In genomic region chr5:34761934-34762611, GRCm38 (mm10) we compare ENCODE assay signal across 8 mouse cellular contexts. TPM values are rescaled to one million over a fixed set of nuclear protein-coding genes. Genes with fewer than 3 reads are reported as not detected.
DNase-seq lines count a peak whose midpoint lies in the region; ATAC-seq and TF ChIP-seq lines count a peak whose summit lies in the region.

No protein-coding gene starts in this region.

- H3K9me3 ChIP-seq in heart, embryonic 12.5 days (replicated peaks), result no peaks in the 10 kb centered on the region
- no peaks in the 10 kb centered on the region for H3K9me3 ChIP-seq in kidney, postnatal 0 days (replicated peaks; ENCODE audit: low read length)
- H3K9me3 ChIP-seq in liver, embryonic 11.5 days (ENCODE audit: control insufficient read depth, low read length), result no peaks in the 10 kb centered on the region

- no peaks in the 10 kb centered on the region for H3K27me3 ChIP-seq in heart, embryonic 12.5 days (replicated peaks)
- H3K27me3 ChIP-seq in kidney, postnatal 0 days (ENCODE audit: insufficient read depth, low read length), result no peaks in the 10 kb centered on the region
- no peaks in the 10 kb centered on the region for H3K27me3 ChIP-seq in liver, embryonic 11.5 days (replicated peaks; ENCODE audit: control insufficient read depth, insufficient read depth, low read length)
- no peaks in the 10 kb centered on the region for H3K27me3 ChIP-seq in myocyte (ENCODE audit: control insufficient read depth, insufficient read depth, insufficient read length)

- no peak for TF ChIP-seq CTCF in bone marrow, adult 2 months (IDR thresholded peaks at IDR 0.05; ENCODE audit: control insufficient read depth, insufficient read depth, low read length)
- no peak for TF ChIP-seq CTCF in embryonic fibroblast, embryonic 13.5 days (IDR thresholded peaks at IDR 0.05; ENCODE audit: borderline replicate concordance, insufficient read depth, low read length)
- TF ChIP-seq CTCF in kidney, postnatal 0 days (IDR thresholded peaks at IDR 0.05; ENCODE audit: low read depth), result no peak

- peak overlapping the region; percentile 78 for H3K4me2 ChIP-seq in heart, embryonic 12.5 days
- peak overlapping the region; percentile 83 for H3K4me2 ChIP-seq in kidney, postnatal 0 days (ENCODE audit: low read length)
- peak overlapping the region; percentile 93 for H3K4me2 ChIP-seq in liver, embryonic 11.5 days
- H3K4me2 ChIP-seq in myocyte (ENCODE audit: low read depth), result peak overlapping the region; percentile 90

- peak overlapping the region; percentile 95 for H3K4me3 ChIP-seq in bone marrow, adult 2 months (replicated peaks; ENCODE audit: control insufficient read depth, low read depth, low read length)
- peak overlapping the region; percentile 88 for H3K4me3 ChIP-seq in embryonic fibroblast, embryonic 13.5 days (ENCODE audit: insufficient read depth, low read length)
- H3K4me3 ChIP-seq in heart, embryonic 12.5 days, result peak overlapping the region; percentile 93
- peak overlapping the region; percentile 83 for H3K4me3 ChIP-seq in kidney, postnatal 0 days (replicated peaks; ENCODE audit: low read depth, low read length)
- H3K4me3 ChIP-seq in liver, embryonic 11.5 days (ENCODE audit: low read depth, low read length), result peak overlapping the region; percentile 100
- H3K4me3 ChIP-seq in myocyte, result peak overlapping the region; percentile 87

- peaks cover 42% of the 10 kb centered on the region for H3K79me2 ChIP-seq in myocyte (ENCODE audit: control insufficient read depth, insufficient read depth)

- DNase-seq in ES-CJ7 (ENCODE audit: low read depth, low spot score), result peak; percentile 60
- peak; percentile 69 for DNase-seq in kidney, postnatal 0 days (ENCODE audit: low spot score)
- DNase-seq in liver, embryonic 11.5 days (ENCODE audit: low spot score), result peak; percentile 65
- no peak for DNase-seq in T-cell, adult 2 months (ENCODE audit: low spot score)

- no peaks in the 10 kb centered on the region; the same call in 1 of the 2 replicates for H3K4me1 ChIP-seq in bone marrow, adult 2 months (ENCODE audit: control insufficient read depth, insufficient read depth, low read length)
- no peaks in the 10 kb centered on the region; the same call in 1 of the 2 replicates for H3K4me1 ChIP-seq in embryonic fibroblast, embryonic 13.5 days (ENCODE audit: control insufficient read depth, insufficient read depth, low read length)
- peaks cover 11% of the 10 kb centered on the region for H3K4me1 ChIP-seq in heart, embryonic 12.5 days (replicated peaks)
- H3K4me1 ChIP-seq in kidney, postnatal 0 days (replicated peaks; ENCODE audit: insufficient read depth, low read length), result no peaks in the 10 kb centered on the region
- peaks cover 18% of the 10 kb centered on the region for H3K4me1 ChIP-seq in liver, embryonic 11.5 days (replicated peaks; ENCODE audit: control insufficient read depth, insufficient read depth, low read length)

- TF ChIP-seq POLR2A in bone marrow, adult 2 months (IDR thresholded peaks at IDR 0.05; ENCODE audit: borderline replicate concordance, control insufficient read depth, low read depth, low read length), result no peak
- peak; percentile 64 for TF ChIP-seq POLR2A in embryonic fibroblast, embryonic 13.5 days (IDR thresholded peaks at IDR 0.05; ENCODE audit: low read depth, low read length)
- no peak for TF ChIP-seq POLR2A in myocyte (IDR thresholded peaks at IDR 0.05; ENCODE audit: insufficient read length, low read depth)

- peak overlapping the region; percentile 90 for H3ac ChIP-seq in myocyte (ENCODE audit: control insufficient read depth, insufficient read length)

- no peaks in the 10 kb centered on the region for H3K36me3 ChIP-seq in heart, embryonic 12.5 days
- H3K36me3 ChIP-seq in kidney, postnatal 0 days (ENCODE audit: insufficient read depth, low read length), result no peaks in the 10 kb centered on the region
- no peaks in the 10 kb centered on the region for H3K36me3 ChIP-seq in liver, embryonic 11.5 days (ENCODE audit: control insufficient read depth, insufficient read depth, low read length)
- no peaks in the 10 kb centered on the region for H3K36me3 ChIP-seq in myocyte (ENCODE audit: control insufficient read depth, insufficient read depth)

- H3K27ac ChIP-seq in bone marrow, adult 2 months (ENCODE audit: control insufficient read depth, insufficient read depth, low read depth, low read length, poor library complexity), result peak overlapping the region; percentile 61
- H3K27ac ChIP-seq in embryonic fibroblast, embryonic 13.5 days (ENCODE audit: insufficient read depth, low read length), result peak overlapping the region; percentile 71
- peak overlapping the region; percentile 94 for H3K27ac ChIP-seq in heart, embryonic 12.5 days (ENCODE audit: poor library complexity, severe bottlenecking)
- peak overlapping the region; percentile 88 for H3K27ac ChIP-seq in kidney, postnatal 0 days
- peak overlapping the region; percentile 90 for H3K27ac ChIP-seq in liver, embryonic 11.5 days (ENCODE audit: low read depth, low read length)

- peak overlapping the region; percentile 95 for H3K9ac ChIP-seq in heart, embryonic 12.5 days
- peak overlapping the region; percentile 87 for H3K9ac ChIP-seq in kidney, postnatal 0 days (ENCODE audit: low read depth, low read length)
- H3K9ac ChIP-seq in liver, embryonic 11.5 days (ENCODE audit: low read depth, low read length), result peak overlapping the region; percentile 98

- WGBS in bone marrow, adult 2 months, result 1% methylated on average over 54 of the region's 54 CpGs
- 0% methylated on average over 48 of the region's 54 CpGs for WGBS in heart, embryonic 12.5 days
- WGBS in kidney, postnatal 0 days, result under 1% methylated on average over 51 of the region's 54 CpGs
- under 1% methylated on average over 54 of the region's 54 CpGs for WGBS in liver, embryonic 11.5 days

- peak; percentile 65 for ATAC-seq in heart, embryonic 12.5 days (ENCODE audit: insufficient number of reproducible peaks, low FRiP score)
- peak; percentile 55 for ATAC-seq in kidney, postnatal 0 days (replicated peaks; ENCODE audit: low FRiP score, low read depth)
- ATAC-seq in liver, embryonic 11.5 days (replicated peaks; ENCODE audit: low FRiP score), result peak; percentile 68

TF ChIP-seq in myocyte, 11 proteins besides CTCF, POLR2A, EP300 and RAD21:
- no peak for TF ChIP-seq MYOD1 (IDR thresholded peaks at IDR 0.05; ENCODE audit: control insufficient read depth in 1 of 3, insufficient read length in 2 of 3, low read depth in 2 of 3)
- TF ChIP-seq SRF (IDR thresholded peaks at IDR 0.05; ENCODE audit: control insufficient read depth, insufficient read length, low read depth), result no peak
- TF ChIP-seq REST (IDR thresholded peaks at IDR 0.05; ENCODE audit: insufficient read depth, insufficient read length), result no peak
- TF ChIP-seq CEBPB (IDR thresholded peaks at IDR 0.05; ENCODE audit: insufficient read depth, poor library complexity, severe bottlenecking), result no peak
- TF ChIP-seq MYOG (IDR thresholded peaks at IDR 0.05; ENCODE audit: control insufficient read depth in 1 of 3, insufficient read depth in 1 of 3, insufficient read length in 2 of 3, low read depth in 2 of 3), result peak in 1 of 3 experiments; percentile 7

RNA-seq across cellular contexts. Expression of gene Htt, which starts 0.5 kb away (rescaled TPM):
- polyA plus RNA-seq in bone marrow, adult 2 months (2011; ENCODE audit: insufficient read depth, insufficient read length, low replicate concordance, missing spikeins), result 8.2 and 12.6 TPM in 2 replicates
- 30.9 and 31.4 TPM in 2 replicates for polyA plus RNA-seq in embryonic fibroblast, embryonic 13.5 days (2011; ENCODE audit: insufficient read length, low read depth, missing spikeins)
- 11.3 and 11.9 TPM in 2 replicates for polyA plus RNA-seq in heart, embryonic 12.5 days (2016; fragmentation: Nextera tagmentation; extraction: Ambion mirVana)
- polyA plus RNA-seq in kidney, postnatal 0 days (2015; fragmentation: Nextera tagmentation; extraction: Ambion mirVana), result 4.1 and 5.6 TPM in 2 replicates
- 15.1 and 18.9 TPM in 2 replicates for polyA plus RNA-seq in liver, embryonic 11.5 days (2014; fragmentation: Nextera tagmentation; extraction: Ambion mirVana)
- polyA plus RNA-seq in myocyte (2012; fragmentation: generic; extraction: Trizol), result 8.9 TPM
